Mouse (Mus musculus) ES-E14 (cell line): ENCODE measurements around the gene Dnaja4.

Experiments
- CHD2 ChIP-seq: IDR thresholded peaks from 2 replicates; pipeline ENCODE4 v1.6.1; 2014; ENCODE audit warnings: mild to moderate bottlenecking, low read depth, low read length, inconsistent platforms
- HCFC1 ChIP-seq: IDR thresholded peaks from 2 replicates; pipeline ENCODE4 v1.6.1; 2012; ENCODE audit warnings: low read length, inconsistent platforms, borderline replicate concordance; ENCODE audit not compliant: insufficient read depth
- MAFK ChIP-seq: IDR thresholded peaks from 2 replicates; pipeline ENCODE4 v1.6.1; 2014; ENCODE audit warnings: mild to moderate bottlenecking, low read depth, low read length, inconsistent platforms; ENCODE audit not compliant: insufficient read depth
- ZC3H11A ChIP-seq: IDR thresholded peaks from 2 replicates; pipeline ENCODE4 v1.6.1; 2012; ENCODE audit warnings: low read depth, mild to moderate bottlenecking, inconsistent platforms, low read length, borderline replicate concordance
- ZNF384 ChIP-seq: IDR thresholded peaks from 2 replicates; pipeline ENCODE4 v1.6.1; 2012; ENCODE audit warnings: low read depth, low read length, inconsistent platforms

DNA sequence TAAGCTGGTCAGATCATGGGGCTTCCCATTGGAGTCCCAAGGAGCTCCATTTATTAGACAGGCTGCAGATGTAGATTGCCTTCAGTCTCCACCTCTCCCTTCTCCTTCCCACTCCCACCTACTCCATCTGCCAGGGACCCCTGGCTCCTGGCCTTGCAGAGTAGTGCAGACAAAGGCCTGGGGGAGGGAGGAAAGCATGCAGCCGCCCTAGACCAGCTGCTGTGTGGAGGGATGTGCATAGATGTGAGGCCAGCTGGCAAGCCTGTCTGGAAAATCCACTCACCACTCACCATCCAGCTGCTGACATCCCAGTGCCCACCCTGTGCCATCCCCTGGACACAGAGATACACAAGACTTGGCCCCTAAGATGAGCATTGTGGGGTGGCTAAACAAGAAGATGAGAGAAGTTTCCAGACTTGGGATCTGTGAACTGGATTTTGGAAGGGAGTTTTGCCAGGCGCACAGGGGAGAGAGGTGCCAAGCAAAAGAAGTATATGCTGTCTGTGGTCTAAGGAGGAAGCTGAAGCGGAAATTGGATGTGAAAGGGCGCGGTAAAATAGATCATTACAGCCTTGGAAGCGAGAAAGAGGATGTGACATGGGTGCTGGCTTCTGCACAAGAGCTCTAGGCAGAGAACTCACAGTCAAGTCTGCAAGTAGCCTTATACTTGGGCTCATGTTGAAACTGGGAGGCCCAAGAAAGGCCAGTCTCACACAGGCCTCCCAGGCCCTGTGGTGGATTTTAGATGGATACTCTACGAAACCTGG lies 51.7 kb downstream of the Dnaja4 start:
- no peak for TF ChIP-seq ZC3H11A
- TF ChIP-seq HCFC1 = no peak
- no peak for TF ChIP-seq MAFK
- no peak for TF ChIP-seq CHD2
- TF ChIP-seq ZNF384 = no peak
